Mouse (Mus musculus) testis, adult 2 months (tissue): ENCODE measurements around the gene Rab22a.

Source experiments
- CTCF ChIP-seq: fragments of 200-500 bp; IDR thresholded peaks from 2 replicates; pipeline ENCODE4 v1.5.1; 2012; ENCODE audit warnings: low read depth, mild to moderate bottlenecking, inconsistent platforms, low read length, moderate library complexity; ENCODE audit not compliant: control insufficient read depth, insufficient read depth, insufficient replicate concordance
- POLR2A ChIP-seq: fragments of 200-500 bp; IDR thresholded peaks from 2 replicates; pipeline ENCODE4 v1.6.1; 2012; ENCODE audit warnings: low read depth, mild to moderate bottlenecking, inconsistent platforms, low read length, moderate library complexity; ENCODE audit not compliant: control insufficient read depth

- TF ChIP-seq POLR2A = no peak
- no peak for TF ChIP-seq CTCF
These were observed 84.7 kb downstream of the Rab22a start for GRCm38 (mm10) chr2:173744070-173744815.
